Mouse (Mus musculus) heart, postnatal 10 days (tissue): ENCODE measurements around the gene Gm13871. TPM values are rescaled to one million over a fixed set of nuclear protein-coding genes. Genes with fewer than 3 reads are reported as not detected.
"Not testable (repeated sequence)": the region's sequence is repeated elsewhere in the genome, so short reads cannot be mapped to it uniquely, and the experiment has no call there.

Experiments used
- DNase-seq, 2 experiments: peaks; one replicate each; pipeline ENCODE4 v3.0.0; 2021
- intact Hi-C: fragments of 180-260 bp; cut with DNase I; formaldehyde crosslinking; loops from one replicate; pipeline ENCODE4 v1.15.1; 2025
- total RNA-seq, 2 experiments: library from RNA; stranded (reverse); gene quantifications; 2 replicates each; pipeline ENCODE4 v1.2.3; 2021

The Gm13871 gene
- not detected for total RNA-seq

DNA sequence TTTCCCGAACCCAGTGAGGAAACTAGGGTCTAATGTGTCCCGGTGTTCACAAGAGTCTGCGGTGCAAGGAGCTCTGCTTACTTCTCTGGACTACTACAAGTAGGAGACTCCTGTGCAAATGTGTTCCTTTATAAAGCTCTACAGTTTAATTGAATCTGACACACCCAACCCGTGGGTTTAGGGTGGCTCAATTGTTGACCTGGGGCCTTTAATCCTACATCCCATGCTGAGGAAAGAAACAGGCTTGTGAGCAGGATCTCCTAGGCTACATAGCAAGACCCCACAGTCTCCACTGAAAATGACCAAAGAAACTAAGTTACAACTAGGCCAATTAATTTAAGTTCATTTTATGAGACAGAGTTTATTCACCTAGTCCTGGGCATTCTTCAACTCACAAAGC lies at the start of gene Gm13871:
Gene Gm13871, minus strand, starts transcription at position 101 of the 400 bp plus-strand sequence.
- intact Hi-C loops, DNase-seq: not testable (repeated sequence)

DNA sequence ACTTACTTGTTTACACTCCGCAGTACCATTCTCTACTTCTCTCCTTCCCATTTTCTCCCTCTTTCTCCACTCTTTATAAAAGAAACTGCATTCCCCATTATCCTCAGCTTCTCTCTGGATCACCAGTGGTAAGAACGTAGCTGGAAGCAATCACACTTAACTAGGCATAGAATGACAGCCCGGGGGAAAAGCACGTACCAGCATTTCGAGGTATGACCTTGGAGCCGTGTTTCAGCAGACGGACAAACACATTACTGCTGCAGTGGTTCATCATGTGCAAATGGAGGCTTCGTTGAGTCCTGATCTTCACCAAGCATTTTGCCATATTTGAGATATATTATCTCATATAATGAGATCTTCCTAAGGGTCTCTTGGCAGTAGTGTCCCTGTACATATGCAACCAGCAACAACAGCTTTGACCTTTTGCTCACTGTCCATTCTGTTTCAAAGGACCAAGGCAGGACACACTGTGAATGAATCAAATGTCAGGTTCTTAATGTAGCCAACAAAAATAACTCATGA lies 44.7 kb upstream of the Gm13871 start, which contains the start of gene 2310002L09Rik:
Gene 2310002L09Rik, minus strand, starts transcription at position 472 of the 522 bp plus-strand sequence.
- intact Hi-C loops: no loop called here
- DNase-seq: no peak

DNA sequence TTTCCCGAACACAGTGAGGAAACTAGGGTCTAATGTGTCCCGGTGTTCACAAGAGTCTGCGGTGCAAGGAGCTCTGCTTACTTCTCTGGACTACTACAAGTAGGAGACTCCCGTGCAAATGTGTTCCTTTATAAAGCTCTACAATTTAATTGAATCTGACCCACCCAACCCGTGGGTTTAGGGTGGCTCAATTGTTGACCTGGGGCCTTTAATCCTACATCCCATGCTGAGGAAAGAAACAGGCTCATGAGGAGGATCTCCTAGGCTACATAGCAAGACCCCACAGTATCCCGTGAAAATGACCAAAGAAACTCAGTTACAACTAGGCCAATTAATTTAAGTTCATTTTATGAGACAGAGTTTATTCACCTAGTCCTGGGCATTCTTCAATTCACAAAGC lies 14.9 kb upstream of the Gm13871 start, which contains the start of gene Gm11756:
Gene Gm11756, minus strand, starts transcription at position 101 of the 400 bp plus-strand sequence.
- DNase-seq, intact Hi-C loops: not testable (repeated sequence)

DNA sequence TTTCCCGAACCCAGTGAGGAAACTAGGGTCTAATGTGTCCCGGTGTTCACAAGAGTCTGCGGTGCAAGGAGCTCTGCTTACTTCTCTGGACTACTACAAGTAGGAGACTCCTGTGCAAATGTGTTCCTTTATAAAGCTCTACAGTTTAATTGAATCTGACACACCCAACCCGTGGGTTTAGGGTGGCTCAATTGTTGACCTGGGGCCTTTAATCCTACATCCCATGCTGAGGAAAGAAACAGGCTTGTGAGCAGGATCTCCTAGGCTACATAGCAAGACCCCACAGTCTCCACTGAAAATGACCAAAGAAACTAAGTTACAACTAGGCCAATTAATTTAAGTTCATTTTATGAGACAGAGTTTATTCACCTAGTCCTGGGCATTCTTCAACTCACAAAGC lies 14.7 kb downstream of the Gm13871 start, which contains the start of gene Gm11757:
Gene Gm11757, minus strand, starts transcription at position 101 of the 400 bp plus-strand sequence.
- DNase-seq, intact Hi-C loops: not testable (repeated sequence)

DNA sequence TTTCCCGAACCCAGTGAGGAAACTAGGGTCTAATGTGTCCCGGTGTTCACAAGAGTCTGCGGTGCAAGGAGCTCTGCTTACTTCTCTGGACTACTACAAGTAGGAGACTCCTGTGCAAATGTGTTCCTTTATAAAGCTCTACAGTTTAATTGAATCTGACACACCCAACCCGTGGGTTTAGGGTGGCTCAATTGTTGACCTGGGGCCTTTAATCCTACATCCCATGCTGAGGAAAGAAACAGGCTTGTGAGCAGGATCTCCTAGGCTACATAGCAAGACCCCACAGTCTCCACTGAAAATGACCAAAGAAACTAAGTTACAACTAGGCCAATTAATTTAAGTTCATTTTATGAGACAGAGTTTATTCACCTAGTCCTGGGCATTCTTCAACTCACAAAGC lies 29.6 kb downstream of the Gm13871 start, which contains the start of gene Gm11758:
Gene Gm11758, minus strand, starts transcription at position 101 of the 400 bp plus-strand sequence.
- DNase-seq, intact Hi-C loops: not testable (repeated sequence)

Other genes with a start within 250 kb of the Gm13871 start
- gene Gm11239, start 237.6 kb downstream of the Gm13871 start, total RNA-seq: not detected
- gene Gm428, start 222.4 kb downstream of the Gm13871 start, total RNA-seq: not detected
- gene Rasef, start 115.0 kb downstream of the Gm13871 start, total RNA-seq: under 1 TPM; 0.53 to 0.55 TPM
- gene Gm11758, start 29.7 kb downstream of the Gm13871 start, total RNA-seq: not detected
- not detected for gene Gm11757, start 14.8 kb downstream of the Gm13871 start, total RNA-seq
- gene Gm11756, start 14.8 kb upstream of the Gm13871 start, total RNA-seq: under 1 TPM in 1 of 2 experiments, not detected in 1; 0.22 TPM
- 1 to 10 TPM; 1.3 to 1.7 TPM for gene 2310002L09Rik, start 44.9 kb upstream of the Gm13871 start, total RNA-seq
- under 1 TPM; 0.15 to 0.24 TPM for gene Frmd3, start 107.5 kb upstream of the Gm13871 start, total RNA-seq